14 mouse cellular contexts compared by ENCODE assay signal in the genomic region with DNA sequence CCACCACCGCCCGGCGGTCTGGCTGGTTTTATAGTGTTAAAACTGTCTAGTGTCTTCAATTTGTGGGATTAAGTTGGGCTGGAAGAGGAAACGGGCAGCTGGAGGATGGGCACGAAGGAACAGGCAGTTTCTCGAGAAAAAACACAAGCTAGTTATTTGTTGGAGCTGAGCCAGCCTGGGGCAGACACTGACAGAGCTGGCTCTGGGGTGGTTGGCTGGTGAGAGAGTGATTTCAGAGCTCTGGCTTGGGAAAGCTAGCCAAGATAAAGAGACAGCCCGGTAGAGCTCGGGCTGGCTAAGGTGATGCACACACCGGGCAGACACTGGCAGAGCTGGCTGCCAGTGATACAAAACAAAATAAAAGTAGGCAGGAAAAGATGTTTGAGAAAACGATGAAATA. TPM values are rescaled to one million over a fixed set of nuclear protein-coding genes. Genes with fewer than 3 reads are reported as not detected.
DNase-seq lines count a peak whose midpoint lies in the region; ATAC-seq lines count a peak whose summit lies in the region.
"Had no signal": no experiment of that assay in that cellular context is flagged by ENCODE, and none has a peak within 500 bp of the region (broad histone marks: within the 10 kb centered on the region; RNA-seq: fewer than 3 reads in every experiment).

No protein-coding gene starts in this region.

- no peaks in the 10 kb centered on the region for H3K27me3 ChIP-seq in hindbrain, embryonic 15.5 days
- no peaks in the 10 kb centered on the region for H3K27me3 ChIP-seq in hindbrain, embryonic 10.5 days (ENCODE audit: insufficient read depth, poor library complexity, severe bottlenecking)
- no peaks in the 10 kb centered on the region for H3K27me3 ChIP-seq in intestine, embryonic 15.5 days (replicated peaks)

- no peak overlapping the region for H3K4me3 ChIP-seq in hindbrain, embryonic 15.5 days
- H3K4me3 ChIP-seq in hindbrain, embryonic 10.5 days: no peak overlapping the region
- no peak overlapping the region for H3K4me3 ChIP-seq in intestine, embryonic 15.5 days (replicated peaks)

- peak; percentile 1 for DNase-seq in cerebellum, adult 9-11 months
- no peak for DNase-seq in hindbrain, embryonic 10.5 days (ENCODE audit: low spot score)
- peak; percentile 17 for DNase-seq in right cerebral cortex, postnatal 14 days
- DNase-seq in right cerebral cortex, postnatal 36 days (ENCODE audit: low spot score in 2 of 2): no peak
- no peak for DNase-seq in gastrocnemius, postnatal 4 days (ENCODE audit: low spot score in 2 of 2)
- DNase-seq: lung, adult 2 months had no signal

- ATAC-seq in cerebellum, adult (ENCODE audit: insufficient number of reproducible peaks, low FRiP score, low TSS enrichment): no peak
- 0 out of 2 replicates have a peak, but pooled peaks have one; percentile 61 for ATAC-seq in hindbrain, embryonic 15.5 days (ENCODE audit: low FRiP score, low read depth)
- no peak for ATAC-seq in intestine, embryonic 15.5 days
- ATAC-seq: intestine, postnatal 0 days had no signal

- H3K4me2 ChIP-seq in hindbrain, embryonic 15.5 days: no peak overlapping the region
- H3K4me2 ChIP-seq in intestine, embryonic 15.5 days (replicated peaks): no peak overlapping the region
- H3K4me2 ChIP-seq: heart, embryonic 11.5 days had no signal

- H3K27ac ChIP-seq in hindbrain, embryonic 15.5 days (replicated peaks): no peak overlapping the region
- no peak overlapping the region for H3K27ac ChIP-seq in hindbrain, embryonic 10.5 days
- no peak overlapping the region for H3K27ac ChIP-seq in intestine, embryonic 15.5 days

- H3K9me3 ChIP-seq in hindbrain, embryonic 15.5 days: no peaks in the 10 kb centered on the region
- H3K9me3 ChIP-seq in hindbrain, embryonic 10.5 days: no peaks in the 10 kb centered on the region
- H3K9me3 ChIP-seq in intestine, embryonic 15.5 days: no peaks in the 10 kb centered on the region

- no peaks in the 10 kb centered on the region for H3K4me1 ChIP-seq in hindbrain, embryonic 15.5 days (replicated peaks)
- H3K4me1 ChIP-seq in hindbrain, embryonic 10.5 days (replicated peaks): no peaks in the 10 kb centered on the region
- H3K4me1 ChIP-seq in intestine, embryonic 15.5 days (replicated peaks): no peaks in the 10 kb centered on the region

- H3K36me3 ChIP-seq in hindbrain, embryonic 15.5 days: no peaks in the 10 kb centered on the region
- no peaks in the 10 kb centered on the region for H3K36me3 ChIP-seq in hindbrain, embryonic 10.5 days
- no peaks in the 10 kb centered on the region for H3K36me3 ChIP-seq in intestine, embryonic 15.5 days

- H3K9ac ChIP-seq in hindbrain, embryonic 15.5 days: no peak overlapping the region
- H3K9ac ChIP-seq in intestine, embryonic 15.5 days: no peak overlapping the region

- 80% methylated on average over 10 of the region's 10 CpGs for WGBS in hindbrain, embryonic 15.5 days
- WGBS in hindbrain, embryonic 10.5 days: 90% methylated on average over 10 of the region's 10 CpGs
- WGBS in intestine, embryonic 15.5 days: 77% methylated on average over 10 of the region's 10 CpGs

RNA-seq across cellular contexts. Expression of gene Mbd3l2, which starts 1.2 kb away (rescaled TPM):
- polyA plus RNA-seq in hindbrain, embryonic 15.5 days (2015; fragmentation: Nextera tagmentation; extraction: Ambion mirVana): 0.12 TPM in 1 of 2 replicates, not detected in the other
- not detected in 2 replicates for polyA plus RNA-seq in hindbrain, embryonic 10.5 days (2016; fragmentation: Nextera tagmentation; extraction: Ambion mirVana)
- polyA plus RNA-seq in intestine, embryonic 15.5 days (2015; fragmentation: Nextera tagmentation; extraction: Ambion mirVana): not detected in 2 replicates
- not detected for total RNA-seq in gastrocnemius, postnatal 4 days (2021)
- total RNA-seq: left cerebral cortex, adult 18-20 months had no signal
- polyA plus RNA-seq: cerebellum, adult 2 months; heart, embryonic 11.5 days; intestine, postnatal 0 days; lung, adult 2 months; stomach, embryonic 14.5 days had no signal

RNA-seq across cellular contexts. Expression of gene Ubtfl1, which starts 27.5 kb away (rescaled TPM):
- polyA plus RNA-seq in hindbrain, embryonic 15.5 days (2015; fragmentation: Nextera tagmentation; extraction: Ambion mirVana): not detected in 2 replicates
- not detected in 2 replicates for polyA plus RNA-seq in hindbrain, embryonic 10.5 days (2016; fragmentation: Nextera tagmentation; extraction: Ambion mirVana)
- not detected in 2 replicates for polyA plus RNA-seq in intestine, embryonic 15.5 days (2015; fragmentation: Nextera tagmentation; extraction: Ambion mirVana)
- total RNA-seq in gastrocnemius, postnatal 4 days (2021): not detected
- total RNA-seq: left cerebral cortex, adult 18-20 months had no signal
- polyA plus RNA-seq: cerebellum, adult 2 months; heart, embryonic 11.5 days; intestine, postnatal 0 days; lung, adult 2 months; stomach, embryonic 14.5 days had no signal

RNA-seq across cellular contexts. Expression of gene Naalad2, which starts 28.9 kb away (rescaled TPM):
- polyA plus RNA-seq in hindbrain, embryonic 15.5 days (2015; fragmentation: Nextera tagmentation; extraction: Ambion mirVana): 1.7 and 2.2 TPM in 2 replicates
- 1.0 and 1.1 TPM in 2 replicates for polyA plus RNA-seq in hindbrain, embryonic 10.5 days (2016; fragmentation: Nextera tagmentation; extraction: Ambion mirVana)
- 4.8 and 5.0 TPM in 2 replicates for polyA plus RNA-seq in intestine, embryonic 15.5 days (2015; fragmentation: Nextera tagmentation; extraction: Ambion mirVana)
- total RNA-seq in gastrocnemius, postnatal 4 days (2021): 10 to 100 TPM in 1 of 2 experiments, 1 to 10 TPM in 1; 9.5 to 10.1 TPM

RNA-seq across cellular contexts. Expression of gene Zfp558, which starts 46.4 kb away (rescaled TPM):
- 30.0 and 39.0 TPM in 2 replicates for polyA plus RNA-seq in hindbrain, embryonic 15.5 days (2015; fragmentation: Nextera tagmentation; extraction: Ambion mirVana)
- polyA plus RNA-seq in hindbrain, embryonic 10.5 days (2016; fragmentation: Nextera tagmentation; extraction: Ambion mirVana): 10.2 and 13.4 TPM in 2 replicates
- polyA plus RNA-seq in intestine, embryonic 15.5 days (2015; fragmentation: Nextera tagmentation; extraction: Ambion mirVana): 3.4 and 3.7 TPM in 2 replicates
- 1 to 10 TPM; 2.0 to 2.2 TPM for total RNA-seq in gastrocnemius, postnatal 4 days (2021)

RNA-seq across cellular contexts. Expression of gene Mbd3l1, which starts 46.5 kb away (rescaled TPM):
- polyA plus RNA-seq in hindbrain, embryonic 15.5 days (2015; fragmentation: Nextera tagmentation; extraction: Ambion mirVana): not detected in 2 replicates
- polyA plus RNA-seq in hindbrain, embryonic 10.5 days (2016; fragmentation: Nextera tagmentation; extraction: Ambion mirVana): not detected in 2 replicates
- not detected in 2 replicates for polyA plus RNA-seq in intestine, embryonic 15.5 days (2015; fragmentation: Nextera tagmentation; extraction: Ambion mirVana)
- not detected for total RNA-seq in gastrocnemius, postnatal 4 days (2021)
- total RNA-seq: left cerebral cortex, adult 18-20 months had no signal
- polyA plus RNA-seq: cerebellum, adult 2 months; heart, embryonic 11.5 days; intestine, postnatal 0 days; lung, adult 2 months; stomach, embryonic 14.5 days had no signal

Comparison
In these comparisons a context has a peak if more than half of its experiments do, and no peak if none do; other contexts are left out.
1. DNase-seq: peak in cerebellum, adult 9-11 months (single experiment) and right cerebral cortex, postnatal 14 days (single experiment); none in hindbrain, embryonic 10.5 days (single experiment), right cerebral cortex, postnatal 36 days (0 of 2) and gastrocnemius, postnatal 4 days (0 of 2).